Mouse (Mus musculus) brain, embryonic 14.5 days (tissue): ENCODE results near the gene Rab6a.

Experiments used
- CTCF ChIP-seq: fragments of 200-500 bp; IDR thresholded peaks from 2 replicates; pipeline ENCODE4 v1.5.1; 2012; ENCODE audit warnings: inconsistent platforms, mild to moderate bottlenecking, moderate library complexity, borderline replicate concordance; ENCODE audit not compliant: insufficient read depth, insufficient read length; ENCODE audit errors: extremely low read depth
- POLR2A ChIP-seq: fragments of 200-500 bp; IDR thresholded peaks from 2 replicates; pipeline ENCODE4 v1.6.1; 2012; ENCODE audit warnings: mild to moderate bottlenecking, inconsistent platforms, borderline replicate concordance; ENCODE audit not compliant: poor library complexity, insufficient read depth, insufficient read length, severe bottlenecking; ENCODE audit errors: extremely low read depth

- TF ChIP-seq POLR2A (peak; percentile 51; the same call in 1 of the 2 replicates), CTCF (no peak)
Observed at GRCm38 (mm10) chr7:100590845-100591521, 16.2 kb upstream of the Rab6a start.
